Mouse (Mus musculus): ENCODE data around the gene Tbxa2r. TPM values are rescaled to one million over a fixed set of nuclear protein-coding genes. Genes with fewer than 3 reads are reported as not detected.

The Tbxa2r gene
- 2.4 and 3.1 TPM in 2 replicates for polyA plus RNA-seq (2012; rRNA removed)
- polyA plus RNA-seq (2014; fragmentation: Nextera tagmentation; extraction: Ambion mirVana), result 1.9 and 3.3 TPM in 2 replicates

- DNase-seq (ENCODE audit: low read depth in 3 of 3, low spot score in 3 of 3) (no peak), ATAC-seq (ENCODE audit: insufficient read depth) (peak; percentile 20; the same call in 1 of the 2 replicates)
- no peak for TF ChIP-seq EP300 (IDR thresholded peaks at IDR 0.05; ENCODE audit: low read depth)
- TF ChIP-seq CTCF (IDR thresholded peaks at IDR 0.05; ENCODE audit: low read depth), result peak; percentile 36
- H3K4me3 ChIP-seq (ENCODE audit: insufficient read depth in 1 of 2, low read depth in 2 of 2, low read length in 2 of 2), result no peak within 1 kb of the TSS
- H3K9ac ChIP-seq (replicated peaks), result no peak within 1 kb of the TSS
- WGBS (ENCODE audit: insufficient replicate concordance), result 18% methylated on average over 10 of the region's 10 CpGs
- peaks cover 0 to 5% of the 10 kb centered on the region in 2 experiments; a peak in 2 of 4 replicates for H3K4me1 ChIP-seq (replicated peaks; ENCODE audit: control insufficient read depth in 2 of 2, insufficient read depth in 2 of 2, low read length in 1 of 2)
- no peak within 1 kb of the TSS for H3K27ac ChIP-seq
- H3K4me2 ChIP-seq (ENCODE audit: low read depth), result peak within 1 kb of the TSS; percentile 18; the same call in 1 of the 2 replicates
- H3K36me3 ChIP-seq (replicated peaks; ENCODE audit: control insufficient read depth, insufficient read depth, low read depth), result peaks cover 39% of the 10 kb centered on the region
- no peaks in the 10 kb centered on the region for H3K9me3 ChIP-seq (ENCODE audit: control insufficient read depth, low read length)
- H3K27me3 ChIP-seq (ENCODE audit: control insufficient read depth, insufficient read depth, low read length), result no peaks in the 10 kb centered on the region; the same call in 1 of the 2 replicates
Measured at GRCm38 (mm10) chr10:81328386-81328785, at the start of gene Tbxa2r. Gene Tbxa2r (plus strand): TSS chr10:81328731.

GRCm38 (mm10) chr10:81279496-81279895 is 49.0 kb upstream of the Tbxa2r start:
- Histone ChIP-seq H3K9ac (replicated peaks) (no peak overlapping the region), H3K4me1 (replicated peaks; ENCODE audit: control insufficient read depth in 2 of 2, insufficient read depth in 2 of 2, low read length in 1 of 2) (no peaks in the 10 kb centered on the region), H3K4me2 (ENCODE audit: low read depth) (no peak overlapping the region), H3K27ac (no peak overlapping the region), H3K27me3 (ENCODE audit: control insufficient read depth, insufficient read depth, low read length) (peaks cover 13% of the 10 kb centered on the region), H3K9me3 (ENCODE audit: control insufficient read depth, low read length) (no peaks in the 10 kb centered on the region), H3K36me3 (replicated peaks; ENCODE audit: control insufficient read depth, insufficient read depth, low read depth) (no peaks in the 10 kb centered on the region), H3K4me3 (ENCODE audit: insufficient read depth in 1 of 2, low read depth in 2 of 2, low read length in 2 of 2) (no peak overlapping the region)
- DNase-seq (ENCODE audit: low read depth in 3 of 3, low spot score in 3 of 3), result no peak
- ATAC-seq (ENCODE audit: insufficient read depth), result no peak
- no peak for TF ChIP-seq EP300 (IDR thresholded peaks at IDR 0.05; ENCODE audit: low read depth)
- TF ChIP-seq CTCF (IDR thresholded peaks at IDR 0.05; ENCODE audit: low read depth), result no peak
- 31% methylated on average over 10 of the region's 10 CpGs for WGBS (ENCODE audit: insufficient replicate concordance)

GRCm38 (mm10) chr10:81284189-81284588 is 44.3 kb upstream of the Tbxa2r start:
- TF ChIP-seq CTCF (IDR thresholded peaks at IDR 0.05; ENCODE audit: low read depth), result no peak
- TF ChIP-seq EP300 (IDR thresholded peaks at IDR 0.05; ENCODE audit: low read depth), result no peak
- Histone ChIP-seq H3K9me3 (ENCODE audit: control insufficient read depth, low read length) (no peaks in the 10 kb centered on the region), H3K4me1 (replicated peaks; ENCODE audit: control insufficient read depth in 2 of 2, insufficient read depth in 2 of 2, low read length in 1 of 2) (peaks cover 5 to 8% of the 10 kb centered on the region in 2 experiments; a peak in 2 of 4 replicates), H3K9ac (replicated peaks) (no peak overlapping the region), H3K4me2 (ENCODE audit: low read depth) (no peak overlapping the region), H3K27ac (no peak overlapping the region), H3K4me3 (ENCODE audit: insufficient read depth in 1 of 2, low read depth in 2 of 2, low read length in 2 of 2) (no peak overlapping the region), H3K36me3 (replicated peaks; ENCODE audit: control insufficient read depth, insufficient read depth, low read depth) (no peaks in the 10 kb centered on the region), H3K27me3 (ENCODE audit: control insufficient read depth, insufficient read depth, low read length) (peaks cover 24% of the 10 kb centered on the region)
- 54% methylated on average over 6 of the region's 6 CpGs for WGBS (ENCODE audit: insufficient replicate concordance)
- ATAC-seq (ENCODE audit: insufficient read depth) (no peak), DNase-seq (ENCODE audit: low read depth in 3 of 3, low spot score in 3 of 3) (no peak)

- 16% methylated on average over 17 of the region's 17 CpGs for WGBS (ENCODE audit: insufficient replicate concordance)
- H3K4me3 ChIP-seq (ENCODE audit: insufficient read depth in 1 of 2, low read depth in 2 of 2, low read length in 2 of 2), result no peak overlapping the region
- no peak overlapping the region for H3K27ac ChIP-seq
Measured at GRCm38 (mm10) chr10:81284719-81285118, 43.8 kb upstream of the Tbxa2r start.

GRCm38 (mm10) chr10:81285694-81286450 is 42.7 kb upstream of the Tbxa2r start:
- Histone ChIP-seq H3K4me1 (replicated peaks; ENCODE audit: control insufficient read depth in 2 of 2, insufficient read depth in 2 of 2, low read length in 1 of 2) (peaks cover 5 to 8% of the 10 kb centered on the region in 2 experiments; a peak in 2 of 4 replicates), H3K9ac (replicated peaks) (peak overlapping the region; percentile 21), H3K9me3 (ENCODE audit: control insufficient read depth, low read length) (no peaks in the 10 kb centered on the region), H3K4me2 (ENCODE audit: low read depth) (peak overlapping the region; percentile 64), H3K36me3 (replicated peaks; ENCODE audit: control insufficient read depth, insufficient read depth, low read depth) (no peaks in the 10 kb centered on the region), H3K27ac (no peak overlapping the region), H3K4me3 (ENCODE audit: insufficient read depth in 1 of 2, low read depth in 2 of 2, low read length in 2 of 2) (peak overlapping the region; percentile 35 to 58), H3K27me3 (ENCODE audit: control insufficient read depth, insufficient read depth, low read length) (peaks cover 24% of the 10 kb centered on the region)
- peak; percentile 66 to 73 (median 72) for DNase-seq (ENCODE audit: low read depth in 3 of 3, low spot score in 3 of 3)
- 2% methylated on average over 54 of the region's 54 CpGs for WGBS (ENCODE audit: insufficient replicate concordance)
- peak; percentile 73 for ATAC-seq (ENCODE audit: insufficient read depth)
- TF ChIP-seq CTCF (IDR thresholded peaks at IDR 0.05; ENCODE audit: low read depth) (no peak), EP300 (IDR thresholded peaks at IDR 0.05; ENCODE audit: low read depth) (peak; percentile 40; the same call in 1 of the 2 replicates)

More at GRCm38 (mm10) chr10:81284719-81285118, 43.8 kb upstream of the Tbxa2r start:
- H3K27me3 ChIP-seq (ENCODE audit: control insufficient read depth, insufficient read depth, low read length), result peaks cover 24% of the 10 kb centered on the region
- DNase-seq (ENCODE audit: low read depth in 3 of 3, low spot score in 3 of 3) (no peak), ATAC-seq (ENCODE audit: insufficient read depth) (no peak)
- no peak for TF ChIP-seq EP300 (IDR thresholded peaks at IDR 0.05; ENCODE audit: low read depth)
- no peak for TF ChIP-seq CTCF (IDR thresholded peaks at IDR 0.05; ENCODE audit: low read depth)
- no peak overlapping the region for H3K9ac ChIP-seq (replicated peaks)
- H3K4me2 ChIP-seq (ENCODE audit: low read depth), result no peak overlapping the region
- no peaks in the 10 kb centered on the region for H3K9me3 ChIP-seq (ENCODE audit: control insufficient read depth, low read length)
- peaks cover 5 to 8% of the 10 kb centered on the region in 2 experiments; a peak in 2 of 4 replicates for H3K4me1 ChIP-seq (replicated peaks; ENCODE audit: control insufficient read depth in 2 of 2, insufficient read depth in 2 of 2, low read length in 1 of 2)
- H3K36me3 ChIP-seq (replicated peaks; ENCODE audit: control insufficient read depth, insufficient read depth, low read depth), result no peaks in the 10 kb centered on the region
